Mouse (Mus musculus): ENCODE measurements around the gene Plch2. TPM values are rescaled to one million over a fixed set of nuclear protein-coding genes. Genes with fewer than 3 reads are reported as not detected.

The Plch2 gene
- polyA plus RNA-seq, 1 experiment from 2014 or later = 9.8 TPM

DNA sequence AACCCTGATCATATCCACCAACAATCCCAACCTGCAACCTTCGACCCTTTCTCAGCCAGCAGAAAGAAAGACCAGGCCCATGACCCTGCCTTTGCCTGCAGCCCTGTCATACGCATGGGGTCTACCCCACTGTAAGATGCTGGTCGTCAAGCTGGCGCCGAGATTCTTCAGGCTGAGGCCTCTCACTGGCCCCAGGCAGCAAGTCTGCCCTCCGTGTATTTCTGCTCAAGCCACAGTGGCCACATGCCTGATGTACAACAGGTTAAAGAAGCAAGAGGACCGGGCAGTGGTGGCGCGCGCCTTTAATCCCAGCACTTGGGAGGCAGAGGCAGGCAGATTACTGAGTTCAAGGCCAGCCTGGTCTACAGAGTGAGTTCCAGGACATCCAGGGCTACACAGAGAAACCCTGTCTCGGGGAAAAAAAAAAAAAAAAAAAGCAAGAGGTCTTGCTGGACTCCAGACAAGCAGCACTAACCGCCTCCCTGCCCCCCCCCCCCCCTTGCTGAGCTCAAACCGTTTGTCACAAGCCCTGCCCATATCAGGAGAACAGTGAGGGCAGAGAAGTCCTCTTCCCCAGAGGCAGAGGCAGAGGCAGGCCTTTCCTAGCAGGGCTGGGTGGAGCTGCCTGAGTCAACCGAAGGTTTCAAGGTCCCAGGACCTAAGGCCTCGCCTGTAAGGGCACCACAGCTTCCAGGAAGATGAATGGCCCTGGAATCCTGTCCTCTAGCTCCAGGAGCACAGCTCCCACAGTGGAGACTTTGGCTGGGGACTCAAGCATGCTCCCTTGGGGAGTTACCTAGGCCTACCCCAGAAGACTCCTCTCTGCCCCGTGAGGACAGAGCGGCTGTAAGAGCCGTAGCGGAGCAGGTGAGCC is 74.1 kb downstream of the Plch2 start:
- ATAC-seq (ENCODE audit: low read depth) (no peak), DNase-seq (ENCODE audit: low spot score) (no peak)
- Histone ChIP-seq H3K4me3 (ENCODE audit: low read depth, low read length) (no peak overlapping the region), H3K9me3 (ENCODE audit: control insufficient read depth, low read length) (no peaks in the 10 kb centered on the region), H3K4me2 (ENCODE audit: low read depth, low read length) (no peak overlapping the region), H3K9ac (ENCODE audit: low read depth, low read length) (no peak overlapping the region), H3K4me1 (ENCODE audit: control insufficient read depth, insufficient read depth, low read length) (no peaks in the 10 kb centered on the region), H3K27ac (replicated peaks; ENCODE audit: low read depth, low read length) (no peak overlapping the region), H3K36me3 (ENCODE audit: control insufficient read depth, insufficient read depth, low read length) (peaks cover 39% of the 10 kb centered on the region), H3K27me3 (replicated peaks; ENCODE audit: control insufficient read depth, insufficient read depth, low read length) (0 out of 2 replicates have a peak, but pooled peaks cover 5% of the 10 kb centered on the region)
- 70% methylated on average over 18 of the region's 19 CpGs for WGBS

DNA sequence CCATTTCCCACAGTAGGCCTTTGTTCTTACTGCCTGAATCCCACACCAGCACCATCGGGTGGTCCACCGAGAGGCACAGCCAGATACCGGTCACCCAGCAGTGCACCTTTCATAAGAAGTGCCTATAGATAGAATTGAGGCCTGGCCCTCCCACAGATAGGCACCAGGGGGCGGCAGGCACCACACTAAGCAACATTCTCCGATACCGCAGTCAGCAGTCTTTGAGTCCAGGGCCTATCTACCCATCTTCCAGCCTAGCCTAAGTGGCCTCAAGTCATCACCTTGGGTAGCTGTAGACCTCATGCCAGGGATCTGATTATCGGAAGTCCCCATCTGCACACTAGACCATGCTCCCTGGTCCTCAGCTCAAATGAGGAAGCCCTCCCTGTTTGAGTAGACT is 75.1 kb downstream of the Plch2 start:
- 0 out of 2 replicates have a peak, but pooled peaks cover 5% of the 10 kb centered on the region for H3K27me3 ChIP-seq (replicated peaks; ENCODE audit: control insufficient read depth, insufficient read depth, low read length)
- DNase-seq (ENCODE audit: low spot score) (peak; percentile 81), ATAC-seq (ENCODE audit: low read depth) (peak; percentile 66)
- 47% methylated on average over 7 of the region's 7 CpGs for WGBS
- H3K4me2 ChIP-seq (ENCODE audit: low read depth, low read length) = no peak overlapping the region
- no peak overlapping the region for H3K27ac ChIP-seq (replicated peaks; ENCODE audit: low read depth, low read length)
- peaks cover 49% of the 10 kb centered on the region for H3K36me3 ChIP-seq (ENCODE audit: control insufficient read depth, insufficient read depth, low read length)
- no peak overlapping the region for H3K9ac ChIP-seq (ENCODE audit: low read depth, low read length)
- no peaks in the 10 kb centered on the region for H3K4me1 ChIP-seq (ENCODE audit: control insufficient read depth, insufficient read depth, low read length)
- H3K4me3 ChIP-seq (ENCODE audit: low read depth, low read length) = no peak overlapping the region
- H3K9me3 ChIP-seq (ENCODE audit: control insufficient read depth, low read length) = no peaks in the 10 kb centered on the region

DNA sequence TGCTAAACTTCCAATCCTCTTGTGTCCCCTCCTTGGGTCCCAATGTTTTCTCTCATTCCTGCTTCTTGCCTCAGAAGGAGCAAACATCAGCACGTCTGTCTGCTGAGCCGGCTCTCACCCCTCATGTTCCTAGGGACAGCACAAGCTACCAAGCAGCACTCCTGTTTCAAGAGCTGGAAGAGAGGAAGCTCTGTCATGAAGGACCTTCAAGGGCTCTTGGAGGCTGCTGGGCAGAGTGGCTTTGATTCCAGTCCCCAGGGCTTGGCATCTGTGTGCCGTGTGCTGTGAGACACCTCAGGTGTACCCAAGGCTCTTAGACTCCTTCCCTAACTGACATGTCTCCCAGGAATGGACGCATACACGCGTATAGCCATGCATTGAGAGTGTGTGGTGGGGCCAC is 75.5 kb downstream of the Plch2 start:
- no peak overlapping the region for H3K27ac ChIP-seq (replicated peaks; ENCODE audit: low read depth, low read length)
- 78% methylated on average over 6 of the region's 6 CpGs for WGBS
- no peak overlapping the region for H3K4me2 ChIP-seq (ENCODE audit: low read depth, low read length)
- 0 out of 2 replicates have a peak, but pooled peaks cover 5% of the 10 kb centered on the region for H3K27me3 ChIP-seq (replicated peaks; ENCODE audit: control insufficient read depth, insufficient read depth, low read length)
- no peaks in the 10 kb centered on the region for H3K9me3 ChIP-seq (ENCODE audit: control insufficient read depth, low read length)
- H3K9ac ChIP-seq (ENCODE audit: low read depth, low read length) = no peak overlapping the region; the same call in 1 of the 2 replicates
- DNase-seq (ENCODE audit: low spot score) (no peak), ATAC-seq (ENCODE audit: low read depth) (0 out of 2 replicates have a peak, but pooled peaks have one; percentile 1)
- H3K4me1 ChIP-seq (ENCODE audit: control insufficient read depth, insufficient read depth, low read length) = no peaks in the 10 kb centered on the region
- H3K36me3 ChIP-seq (ENCODE audit: control insufficient read depth, insufficient read depth, low read length) = peaks cover 53% of the 10 kb centered on the region
- H3K4me3 ChIP-seq (ENCODE audit: low read depth, low read length) = no peak overlapping the region

DNA sequence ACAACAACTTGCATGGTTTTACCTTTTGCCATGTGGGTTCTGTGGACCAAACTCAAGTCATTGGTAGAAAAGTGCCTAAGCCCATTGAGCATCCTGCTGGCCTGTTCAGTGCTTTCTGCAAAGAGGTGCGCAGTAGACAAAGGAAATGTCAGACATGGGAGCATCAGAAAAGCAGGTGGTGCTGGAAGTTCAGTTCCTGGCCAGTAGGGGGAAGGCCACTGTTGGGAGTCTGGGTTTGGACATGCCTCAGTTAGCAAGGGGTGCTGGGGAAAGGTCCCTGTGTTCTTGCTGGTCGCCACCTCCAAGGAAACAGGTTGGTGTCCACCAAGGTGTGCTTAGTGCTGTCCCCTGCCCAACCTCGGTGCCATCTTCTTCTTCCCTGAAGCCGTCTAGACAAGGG is 76.5 kb downstream of the Plch2 start:
- Histone ChIP-seq H3K9ac (ENCODE audit: low read depth, low read length) (no peak overlapping the region), H3K27ac (replicated peaks; ENCODE audit: low read depth, low read length) (no peak overlapping the region), H3K4me3 (ENCODE audit: low read depth, low read length) (no peak overlapping the region), H3K36me3 (ENCODE audit: control insufficient read depth, insufficient read depth, low read length) (peaks cover 62% of the 10 kb centered on the region), H3K9me3 (ENCODE audit: control insufficient read depth, low read length) (no peaks in the 10 kb centered on the region), H3K27me3 (replicated peaks; ENCODE audit: control insufficient read depth, insufficient read depth, low read length) (0 out of 2 replicates have a peak, but pooled peaks cover 5% of the 10 kb centered on the region), H3K4me1 (ENCODE audit: control insufficient read depth, insufficient read depth, low read length) (no peaks in the 10 kb centered on the region), H3K4me2 (ENCODE audit: low read depth, low read length) (no peak overlapping the region)
- DNase-seq (ENCODE audit: low spot score) (no peak), ATAC-seq (ENCODE audit: low read depth) (no peak)
- 92% methylated on average over 3 of the region's 4 CpGs for WGBS

DNA sequence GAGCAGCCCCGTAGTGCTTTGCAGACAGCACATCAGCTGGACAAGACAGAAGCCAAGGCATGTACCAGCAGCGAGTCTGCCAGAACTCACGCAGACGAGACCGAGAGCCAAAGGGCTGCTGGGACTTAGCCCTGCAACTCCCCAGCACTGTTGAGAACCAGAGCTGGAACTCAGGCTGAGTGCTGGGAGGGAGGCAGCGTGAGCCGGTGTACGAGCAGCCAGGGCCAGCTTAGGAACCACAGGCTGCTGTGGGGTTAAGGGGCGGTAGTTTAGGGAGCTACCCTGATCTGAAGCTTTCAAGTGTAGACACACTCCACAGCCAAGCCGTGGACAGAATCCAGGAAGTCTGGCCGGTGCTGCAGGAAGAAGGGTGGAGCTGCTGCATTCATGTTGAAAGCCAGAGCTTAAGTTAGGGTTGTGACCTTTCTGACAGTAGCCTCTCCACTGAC is 82.4 kb downstream of the Plch2 start:
- DNase-seq (ENCODE audit: low spot score) (no peak), ATAC-seq (ENCODE audit: low read depth) (no peak)
- 87% methylated on average over 11 of the region's 11 CpGs for WGBS
- H3K4me3 ChIP-seq (ENCODE audit: low read depth, low read length) = no peak overlapping the region
- H3K27me3 ChIP-seq (replicated peaks; ENCODE audit: control insufficient read depth, insufficient read depth, low read length) = no peaks in the 10 kb centered on the region
- H3K36me3 ChIP-seq (ENCODE audit: control insufficient read depth, insufficient read depth, low read length) = peaks cover 99% of the 10 kb centered on the region
- no peak overlapping the region for H3K9ac ChIP-seq (ENCODE audit: low read depth, low read length)
- no peaks in the 10 kb centered on the region for H3K4me1 ChIP-seq (ENCODE audit: control insufficient read depth, insufficient read depth, low read length)
- no peak overlapping the region for H3K4me2 ChIP-seq (ENCODE audit: low read depth, low read length)
- no peak overlapping the region for H3K27ac ChIP-seq (replicated peaks; ENCODE audit: low read depth, low read length)
- H3K9me3 ChIP-seq (ENCODE audit: control insufficient read depth, low read length) = no peaks in the 10 kb centered on the region

DNA sequence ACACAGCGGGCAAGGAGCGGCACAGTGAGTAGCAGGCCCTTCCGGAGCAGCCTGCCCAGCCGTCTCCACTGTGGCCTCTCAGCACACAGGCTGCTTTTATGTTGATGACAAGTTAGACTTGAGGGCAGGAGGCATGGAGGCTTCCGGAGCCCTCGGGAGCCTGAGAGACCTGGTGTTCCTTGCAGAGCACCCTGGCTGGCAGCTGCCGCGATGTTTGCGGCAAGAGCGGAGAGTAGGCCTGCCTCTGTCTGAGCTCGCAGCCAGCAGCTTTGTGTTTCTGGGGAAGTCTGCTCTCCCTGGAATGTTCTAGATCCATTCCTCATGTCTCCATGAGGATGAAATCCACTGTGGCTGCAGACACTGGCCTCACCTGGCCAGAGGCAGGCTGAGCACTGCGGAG is 84.0 kb downstream of the Plch2 start:
- no peak overlapping the region for H3K4me3 ChIP-seq (ENCODE audit: low read depth, low read length)
- H3K4me1 ChIP-seq (ENCODE audit: control insufficient read depth, insufficient read depth, low read length) = no peaks in the 10 kb centered on the region
- no peaks in the 10 kb centered on the region for H3K9me3 ChIP-seq (ENCODE audit: control insufficient read depth, low read length)
- no peak for DNase-seq (ENCODE audit: low spot score)
- H3K4me2 ChIP-seq (ENCODE audit: low read depth, low read length) = no peak overlapping the region
- H3K36me3 ChIP-seq (ENCODE audit: control insufficient read depth, insufficient read depth, low read length) = peaks cover 86% of the 10 kb centered on the region
- 94% methylated on average over 12 of the region's 12 CpGs for WGBS
- H3K27me3 ChIP-seq (replicated peaks; ENCODE audit: control insufficient read depth, insufficient read depth, low read length) = no peaks in the 10 kb centered on the region
- H3K9ac ChIP-seq (ENCODE audit: low read depth, low read length) = no peak overlapping the region
- no peak for ATAC-seq (ENCODE audit: low read depth)
- H3K27ac ChIP-seq (replicated peaks; ENCODE audit: low read depth, low read length) = no peak overlapping the region

DNA sequence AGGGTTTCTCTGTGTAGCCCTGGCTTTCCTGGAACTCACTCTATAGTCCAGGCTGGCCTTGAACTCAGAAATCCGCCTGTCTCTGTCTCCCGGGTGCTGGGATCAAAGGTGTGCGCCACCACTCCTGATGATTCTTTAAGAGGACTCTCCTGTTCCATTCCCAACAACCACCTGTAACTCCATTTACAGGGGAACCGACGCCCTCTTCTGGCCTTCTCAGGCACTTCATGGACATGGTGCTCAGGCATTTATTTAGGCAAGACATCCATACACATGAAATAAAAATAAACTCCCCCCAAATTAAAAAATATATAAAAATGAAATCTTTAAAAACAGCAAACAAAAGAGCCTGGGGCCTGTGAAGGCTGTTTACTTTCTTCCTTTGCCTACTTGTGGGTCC is 89.4 kb downstream of the Plch2 start:
- peaks cover 22% of the 10 kb centered on the region for H3K4me1 ChIP-seq (ENCODE audit: control insufficient read depth, insufficient read depth, low read length)
- H3K4me3 ChIP-seq (ENCODE audit: low read depth, low read length) = no peak overlapping the region
- no peak for ATAC-seq (ENCODE audit: low read depth)
- no peaks in the 10 kb centered on the region for H3K9me3 ChIP-seq (ENCODE audit: control insufficient read depth, low read length)
- H3K36me3 ChIP-seq (ENCODE audit: control insufficient read depth, insufficient read depth, low read length) = peaks cover 39% of the 10 kb centered on the region
- no peak overlapping the region for H3K4me2 ChIP-seq (ENCODE audit: low read depth, low read length)
- DNase-seq (ENCODE audit: low spot score) = peak; percentile 19
- H3K9ac ChIP-seq (ENCODE audit: low read depth, low read length) = no peak overlapping the region
- no peak overlapping the region for H3K27ac ChIP-seq (replicated peaks; ENCODE audit: low read depth, low read length)
- 70% methylated on average over 5 of the region's 5 CpGs for WGBS
- peaks cover 11% of the 10 kb centered on the region for H3K27me3 ChIP-seq (replicated peaks; ENCODE audit: control insufficient read depth, insufficient read depth, low read length)

DNA sequence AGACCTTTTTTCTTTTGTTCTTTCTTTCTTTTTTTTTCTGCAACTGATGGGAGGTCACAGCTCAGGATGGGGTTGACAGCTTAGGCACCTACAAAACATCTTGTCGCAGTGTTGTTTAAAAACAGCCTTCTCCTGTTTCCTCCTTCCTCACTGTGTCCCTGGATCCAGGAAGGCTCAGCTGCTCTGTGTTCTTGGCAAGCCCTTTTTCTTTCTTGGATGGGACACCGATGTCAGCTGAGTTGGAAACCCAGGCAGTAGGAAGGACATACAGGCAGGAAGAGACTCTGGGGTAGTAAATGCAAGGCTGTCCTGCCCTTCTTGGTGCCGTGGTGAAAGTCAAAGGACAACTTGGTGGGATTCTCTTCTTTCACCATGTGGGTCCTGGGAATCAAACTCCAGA is 90.7 kb downstream of the Plch2 start:
- WGBS = 71% methylated on average over 3 of the region's 3 CpGs
- H3K4me2 ChIP-seq (ENCODE audit: low read depth, low read length) = peak overlapping the region; percentile 83; the same call in 1 of the 2 replicates
- no peak overlapping the region for H3K4me3 ChIP-seq (ENCODE audit: low read depth, low read length)
- peaks cover 28% of the 10 kb centered on the region for H3K4me1 ChIP-seq (ENCODE audit: control insufficient read depth, insufficient read depth, low read length)
- no peak overlapping the region for H3K27ac ChIP-seq (replicated peaks; ENCODE audit: low read depth, low read length)
- ATAC-seq (ENCODE audit: low read depth) = no peak
- H3K9ac ChIP-seq (ENCODE audit: low read depth, low read length) = peak overlapping the region; percentile 11; the same call in 1 of the 2 replicates
- H3K36me3 ChIP-seq (ENCODE audit: control insufficient read depth, insufficient read depth, low read length) = peaks cover 26% of the 10 kb centered on the region
- DNase-seq (ENCODE audit: low spot score) = no peak
- peaks cover 24% of the 10 kb centered on the region for H3K27me3 ChIP-seq (replicated peaks; ENCODE audit: control insufficient read depth, insufficient read depth, low read length)
- no peaks in the 10 kb centered on the region for H3K9me3 ChIP-seq (ENCODE audit: control insufficient read depth, low read length)

All from embryonic facial prominence, embryonic 14.5 days (tissue).